Comparison of ENCODE assay signal across 25 mouse cellular contexts in the genomic region with DNA sequence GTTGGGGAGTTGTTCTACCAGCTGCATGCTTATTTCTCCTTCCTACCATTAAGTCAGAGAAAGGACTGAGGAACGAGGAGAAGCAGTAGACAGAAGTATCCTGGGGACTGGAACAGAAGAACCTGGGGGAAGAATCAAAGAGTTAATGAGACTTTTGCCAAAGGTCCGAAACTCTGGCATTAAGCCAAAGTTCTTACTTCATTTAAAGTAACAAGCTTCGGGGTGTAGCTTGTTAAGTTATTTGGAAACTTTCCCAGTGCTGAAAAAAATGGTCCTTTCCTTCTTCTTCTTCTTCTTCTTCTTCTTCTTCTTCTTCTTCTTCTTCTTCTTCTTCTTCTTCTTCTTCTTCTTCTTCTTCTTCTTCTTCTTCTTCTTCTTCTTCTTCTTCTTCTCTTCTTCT. TPM values are rescaled to one million over a fixed set of nuclear protein-coding genes. Genes with fewer than 3 reads are reported as not detected.
"Had no signal": no experiment of that assay in that cellular context is flagged by ENCODE, and none has a peak within 500 bp of the region (broad histone marks: within the 10 kb centered on the region; RNA-seq: fewer than 3 reads in every experiment).

No protein-coding gene starts in this region.

RNA-seq across cellular contexts. Expression of a gene that starts 44.3 kb away (rescaled TPM):
- polyA plus RNA-seq: heart, embryonic 10.5 days; heart, embryonic 11.5 days; heart, embryonic 12.5 days; heart, embryonic 13.5 days; heart, embryonic 14.5 days; heart, embryonic 15.5 days; heart, embryonic 16.5 days; heart, postnatal 0 days; hindbrain, embryonic 10.5 days; hindbrain, embryonic 11.5 days; hindbrain, embryonic 12.5 days; hindbrain, embryonic 13.5 days; hindbrain, embryonic 14.5 days; hindbrain, embryonic 15.5 days; hindbrain, embryonic 16.5 days; hindbrain, postnatal 0 days; inflammation-experienced regulatory T-cells, adult 6 months; intestine, embryonic 14.5 days; intestine, embryonic 15.5 days; intestine, embryonic 16.5 days; intestine, postnatal 0 days; kidney, embryonic 14.5 days; kidney, embryonic 15.5 days; kidney, embryonic 16.5 days; large intestine, adult 2 months had no signal
